Mouse (Mus musculus) small intestine, adult 2 months (tissue): ENCODE data around the gene Slc25a28. TPM values are rescaled to one million over a fixed set of nuclear protein-coding genes. Genes with fewer than 3 reads are reported as not detected.

Experiments
- H3K27ac ChIP-seq: fragments of 200-500 bp; 2 replicates; pipeline ENCODE4 v1.5.1; 2012; ENCODE audit warnings: low read depth, low read length, control low read depth, inconsistent platforms; ENCODE audit not compliant: insufficient read depth
- H3K27me3 ChIP-seq: fragments of 200-500 bp; 2 replicates; pipeline ENCODE4 v1.6.1; 2012; ENCODE audit warnings: mild to moderate bottlenecking, moderate library complexity, low read length, inconsistent platforms; ENCODE audit not compliant: control insufficient read depth, insufficient read depth
- H3K36me3 ChIP-seq: fragments of 200-500 bp; 2 replicates; pipeline ENCODE4 v1.6.1; 2012; ENCODE audit warnings: mild to moderate bottlenecking, low read length, control low read depth, inconsistent platforms; ENCODE audit not compliant: control insufficient read depth, insufficient read depth
- H3K4me1 ChIP-seq: fragments of 200-500 bp; 2 replicates; pipeline ENCODE4 v1.6.1; 2012; ENCODE audit warnings: low read length, inconsistent platforms, mixed read lengths; ENCODE audit not compliant: control insufficient read depth, insufficient read depth, insufficient read length
- H3K4me3 ChIP-seq: fragments of 200-500 bp; 2 replicates; pipeline ENCODE4 v1.5.1; 2012; ENCODE audit warnings: low read depth, mild to moderate bottlenecking, control low read depth, inconsistent platforms, low read length, moderate library complexity
- CTCF ChIP-seq: fragments of 200-500 bp; IDR thresholded peaks from 2 replicates; pipeline ENCODE4 v1.5.1; 2012; ENCODE audit warnings: low read depth, mild to moderate bottlenecking, control low read depth, inconsistent platforms, low read length, moderate library complexity, mixed read lengths; ENCODE audit not compliant: insufficient replicate concordance, insufficient read length; ENCODE audit errors: extremely low read depth
- POLR2A ChIP-seq: fragments of 200-500 bp; IDR thresholded peaks from 2 replicates; pipeline ENCODE4 v1.6.1; 2012; ENCODE audit warnings: low read depth, mild to moderate bottlenecking, control low read depth, inconsistent platforms, low read length, moderate library complexity
- WGBS: fragments of 180-500 bp; shearing (Covaris S2); methylation state at CpG from one replicate; pipeline ENCODE4 v1.1.7; 2018; 5-methylcytosine and 5-hydroxymethylcytosine counted together
- polyA plus RNA-seq: library from polyadenylated mRNA; depleted of rRNA; stranded (reverse); fragments of >200 nt; gene quantifications from 2 replicates; pipeline ENCODE4 v1.2.3, GENCODE M21; 2012

Gene Slc25a28
- polyA plus RNA-seq, 1 experiment = 74.2 TPM

DNA sequence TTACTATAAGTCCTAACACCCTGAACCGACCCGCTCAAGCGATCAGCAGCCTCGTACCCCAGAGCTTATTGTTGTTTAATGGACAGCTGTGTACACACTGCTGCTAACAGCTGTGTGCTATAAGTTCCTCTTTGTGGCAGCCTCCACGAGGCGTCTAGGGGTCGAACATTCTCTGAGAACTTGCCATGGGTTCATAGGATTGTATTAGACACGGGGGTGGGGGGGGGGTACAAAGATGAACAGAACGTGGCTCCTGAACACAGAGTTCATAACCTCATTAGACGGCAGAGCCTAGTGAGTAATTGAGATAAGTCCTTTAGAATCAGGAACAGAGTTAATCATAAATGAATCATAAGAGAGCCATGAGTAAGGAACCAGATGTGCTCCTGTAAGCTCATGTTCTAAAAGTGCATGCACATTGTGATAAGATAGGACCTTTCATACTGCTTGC lies 20.9 kb upstream of the Slc25a28 start:
- 21% methylated on average over 10 of the region's 10 CpGs for WGBS
- H3K4me1 ChIP-seq = peaks cover 21% of the 10 kb centered on the region
- TF ChIP-seq POLR2A (no peak), CTCF (no peak)
- peaks cover 35% of the 10 kb centered on the region for H3K36me3 ChIP-seq
- H3K27me3 ChIP-seq = no peaks in the 10 kb centered on the region
- peak overlapping the region; percentile 14; the same call in 1 of the 2 replicates for H3K4me3 ChIP-seq
- H3K27ac ChIP-seq = peak overlapping the region; percentile 100

GRCm38 (mm10) chr19:43692815-43693214 lies 18.1 kb upstream of the Slc25a28 start:
- TF ChIP-seq POLR2A (no peak), CTCF (no peak)
- H3K27ac ChIP-seq = peak overlapping the region; percentile 35; the same call in 1 of the 2 replicates
- H3K36me3 ChIP-seq = peaks cover 19% of the 10 kb centered on the region
- 94% methylated on average over 14 of the region's 14 CpGs for WGBS
- H3K4me1 ChIP-seq = peaks cover 13% of the 10 kb centered on the region
- H3K4me3 ChIP-seq = peak overlapping the region; percentile 34
- no peaks in the 10 kb centered on the region for H3K27me3 ChIP-seq

- Histone ChIP-seq H3K36me3 (peaks cover 17% of the 10 kb centered on the region), H3K27me3 (no peaks in the 10 kb centered on the region), H3K4me3 (peak within 1 kb of the TSS; percentile 90), H3K27ac (peak within 1 kb of the TSS; percentile 69), H3K4me1 (peaks cover 4% of the 10 kb centered on the region)
- TF ChIP-seq POLR2A (peak; percentile 96), CTCF (peak; percentile 60; the same call in 1 of the 2 replicates)
- WGBS = under 1% methylated on average over 60 of the region's 60 CpGs
These were observed 15.0 kb upstream of the Slc25a28 start, which contains the start of gene Entpd7 for GRCm38 (mm10) chr19:43689419-43690246. TSS of gene Entpd7 (plus strand) at chr19:43689672.

- no peaks in the 10 kb centered on the region for H3K27me3 ChIP-seq
- H3K4me3 ChIP-seq = no peak overlapping the region
- H3K36me3 ChIP-seq = no peaks in the 10 kb centered on the region
- H3K4me1 ChIP-seq = no peaks in the 10 kb centered on the region
- H3K27ac ChIP-seq = no peak overlapping the region
- WGBS = 58% methylated on average over 4 of the region's 4 CpGs
- TF ChIP-seq POLR2A (no peak), CTCF (no peak)
These were observed 6.9 kb upstream of the Slc25a28 start for GRCm38 (mm10) chr19:43681541-43681940.

DNA sequence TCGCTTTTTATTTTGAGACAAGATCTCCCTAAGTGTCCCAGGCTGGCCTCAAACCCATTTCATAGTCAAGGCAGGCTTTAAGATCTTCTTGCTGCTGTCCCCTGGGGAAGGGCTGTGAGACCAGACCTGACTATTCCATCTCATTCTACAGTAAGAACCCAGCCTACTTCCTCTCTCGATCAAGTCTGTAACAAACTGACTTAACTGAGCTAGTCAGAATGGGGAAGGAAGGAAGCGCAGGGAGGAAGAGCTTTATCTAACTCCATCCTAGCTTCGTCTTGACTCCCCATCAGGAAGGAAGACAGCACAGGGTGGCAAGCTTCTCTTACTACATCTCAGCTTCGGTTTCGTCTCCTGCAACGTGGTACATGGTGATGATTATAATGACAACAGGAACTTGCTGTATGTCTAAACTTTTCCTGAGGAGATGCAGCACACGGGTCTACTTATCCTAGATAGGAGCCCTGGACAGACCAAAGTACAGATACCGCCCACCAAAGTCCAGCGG lies 4.8 kb upstream of the Slc25a28 start:
- TF ChIP-seq POLR2A = no peak
- no peak for TF ChIP-seq CTCF
- Histone ChIP-seq H3K4me3 (no peak overlapping the region), H3K27ac (0 out of 2 replicates have a peak overlapping the region, but pooled peaks have one; percentile 4), H3K4me1 (no peaks in the 10 kb centered on the region; the same call in 1 of the 2 replicates), H3K36me3 (no peaks in the 10 kb centered on the region), H3K27me3 (no peaks in the 10 kb centered on the region)
- WGBS = 73% methylated on average over 10 of the region's 10 CpGs

DNA sequence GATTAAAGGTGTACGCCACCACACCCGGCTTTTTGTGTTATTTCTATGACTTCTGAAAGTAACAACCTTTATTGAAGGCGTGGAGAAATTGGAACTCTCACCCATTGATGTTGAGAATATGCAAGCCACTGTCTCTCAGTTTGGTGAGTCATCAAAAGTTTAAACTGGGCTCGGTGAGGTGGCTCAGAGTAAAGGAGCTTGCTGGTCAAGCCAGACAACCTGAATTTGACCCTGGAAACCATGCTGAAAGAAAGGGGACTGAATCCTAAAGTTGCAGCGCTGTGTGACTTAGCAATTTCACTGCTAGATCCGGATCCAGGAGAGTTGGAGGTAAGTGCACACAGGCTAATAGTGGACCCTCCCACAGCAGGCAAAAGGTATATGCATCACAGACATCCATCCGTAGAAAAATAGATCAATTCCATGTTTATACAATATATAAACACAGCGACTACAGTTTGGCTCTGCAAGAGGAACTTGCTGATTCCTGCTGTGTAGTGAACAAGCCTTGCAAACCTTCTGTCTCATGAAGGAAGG lies 3.9 kb upstream of the Slc25a28 start:
- Histone ChIP-seq H3K4me1 (no peaks in the 10 kb centered on the region; the same call in 1 of the 2 replicates), H3K27me3 (no peaks in the 10 kb centered on the region), H3K4me3 (no peak overlapping the region), H3K36me3 (no peaks in the 10 kb centered on the region), H3K27ac (no peak overlapping the region)
- no peak for TF ChIP-seq CTCF
- no peak for TF ChIP-seq POLR2A
- WGBS = 78% methylated on average over 8 of the region's 8 CpGs
